Mouse (Mus musculus) megakaryocyte, embryonic 14.5 days (primary cell): ENCODE data around the gene Rai14.

Experiments
- FLI1 ChIP-seq: IDR thresholded peaks from 2 replicates; pipeline ENCODE4 v1.6.1; 2012; ENCODE audit warnings: low read length, inconsistent platforms, mixed read lengths
- GATA1 ChIP-seq: IDR thresholded peaks from 3 replicates; pipeline ENCODE4 v1.6.1; 2012; ENCODE audit warnings: mixed read lengths, low read length, inconsistent platforms, borderline replicate concordance

- TF ChIP-seq GATA1 (no peak), FLI1 (no peak)
These were observed 8.7 kb downstream of the Rai14 start for GRCm38 (mm10) chr15:10705752-10706151.
